Mouse (Mus musculus) CD4-positive, CD25-positive, alpha-beta regulatory T cell, adult 2 months (primary cell): ENCODE results near the gene Sall2.

Source experiments
- DNase-seq: peaks from one replicate; pipeline ENCODE4 v3.0.0-alpha.2; 2012; ENCODE audit warnings: low read depth, low spot score

Sall2 gene

GRCm38 (mm10) chr14:52327910-52328812 lies at the start of gene Sall2:
TSS of gene Sall2 (minus strand) at chr14:52328762.
- DNase-seq = no peak

DNA sequence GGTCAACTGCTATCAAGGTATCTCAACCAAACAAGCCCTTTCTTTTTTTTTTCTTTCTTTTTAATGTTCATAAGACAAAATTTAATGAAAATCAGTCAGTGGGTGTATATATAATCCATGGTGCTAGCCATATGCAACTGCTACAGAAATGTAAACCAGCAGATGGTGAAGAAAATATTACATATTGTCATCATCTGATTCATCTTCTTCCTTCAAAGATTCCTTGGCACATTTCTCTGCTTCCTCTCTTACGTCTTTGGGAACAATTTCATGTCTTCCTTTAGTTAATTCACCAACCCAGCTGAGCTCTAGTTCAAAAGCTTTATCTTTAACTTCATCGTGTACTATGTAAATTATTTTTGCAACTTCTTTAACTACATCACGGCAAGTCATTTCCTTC lies 40.2 kb upstream of the Sall2 start:
- DNase-seq = no peak

DNA sequence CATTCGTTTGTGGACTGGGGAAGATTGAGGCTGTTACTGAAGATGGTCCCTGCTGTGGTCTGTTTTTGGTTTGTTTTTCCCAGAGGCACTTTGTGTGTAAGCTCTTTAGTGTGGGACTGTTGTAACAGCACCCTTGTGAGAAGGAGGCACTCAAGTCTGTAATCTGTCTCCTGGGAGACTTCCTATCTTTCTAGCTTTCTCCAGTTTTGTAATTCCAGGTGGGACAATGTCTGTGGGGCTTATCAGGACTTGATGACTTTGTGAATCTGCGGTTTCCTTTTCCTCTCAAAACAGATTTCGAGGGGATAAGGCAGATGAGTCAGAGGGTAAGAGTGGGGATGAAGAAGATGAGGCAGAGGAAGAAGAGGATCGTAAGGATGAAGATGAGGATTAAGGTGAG lies 27.7 kb upstream of the Sall2 start, which contains the start of gene Olfr1513:
TSS of gene Olfr1513 (minus strand) at position 101 of the 400 bp plus-strand sequence.
- DNase-seq = no peak

- no peak for DNase-seq
Observed at GRCm38 (mm10) chr14:52339512-52339852, 10.9 kb upstream of the Sall2 start.

DNA sequence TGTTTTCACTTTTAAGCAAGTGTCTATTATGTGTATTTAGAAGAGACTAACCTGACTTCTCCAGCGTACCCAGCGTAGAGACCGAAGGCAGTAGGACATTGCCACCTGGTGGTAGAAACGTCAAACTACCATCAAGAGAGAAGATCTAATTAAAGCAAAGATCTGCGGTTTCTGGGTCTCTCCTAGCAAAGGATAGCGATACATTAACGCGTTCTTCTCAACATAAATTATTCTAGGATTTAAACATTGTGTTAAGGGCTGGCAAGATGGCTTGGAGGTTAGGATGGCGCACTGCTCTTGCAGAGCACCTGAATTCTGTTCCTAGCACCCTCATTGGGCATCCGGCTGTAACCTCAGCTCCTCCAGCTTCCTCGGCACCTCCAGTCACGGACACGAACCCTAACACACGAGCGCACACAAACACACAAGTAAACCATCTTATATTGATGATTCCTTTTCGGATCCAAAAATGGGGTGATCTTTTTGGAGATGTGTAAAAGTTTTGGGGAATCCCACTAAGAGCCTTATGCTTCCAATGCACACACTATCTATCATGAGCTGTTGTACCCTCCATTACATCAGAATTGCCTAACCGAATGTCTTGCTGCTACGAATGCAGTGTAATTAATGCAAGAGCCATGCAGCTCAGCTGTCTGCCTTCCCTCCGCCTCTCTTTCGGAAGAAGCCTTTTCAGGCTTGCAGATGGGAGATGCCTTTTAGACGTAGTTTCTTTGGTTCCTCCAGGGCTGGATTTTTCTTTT lies 10.4 kb upstream of the Sall2 start:
- DNase-seq = peak; percentile 87

DNA sequence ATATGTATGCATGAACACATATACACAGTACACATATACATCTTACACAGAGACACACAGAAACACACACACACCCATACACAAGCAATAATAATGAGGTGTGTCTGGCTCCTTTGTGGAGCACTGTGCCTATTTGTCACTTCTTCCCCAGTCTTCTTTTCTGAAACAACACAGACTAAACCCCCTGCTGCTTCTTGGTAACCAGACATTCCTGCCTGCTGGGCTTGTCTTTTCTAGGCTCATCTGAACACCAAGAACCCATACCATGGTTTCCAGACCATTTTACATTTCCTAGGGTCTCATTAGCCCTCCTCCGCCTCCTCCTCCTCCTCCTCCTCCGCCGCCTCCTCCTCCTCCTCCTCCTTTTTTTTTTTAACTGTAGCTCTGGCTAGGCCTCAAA lies 3.6 kb upstream of the Sall2 start:
- no peak for DNase-seq

- DNase-seq = no peak
Observed at GRCm38 (mm10) chr14:52331069-52331750, 2.6 kb upstream of the Sall2 start.

DNA sequence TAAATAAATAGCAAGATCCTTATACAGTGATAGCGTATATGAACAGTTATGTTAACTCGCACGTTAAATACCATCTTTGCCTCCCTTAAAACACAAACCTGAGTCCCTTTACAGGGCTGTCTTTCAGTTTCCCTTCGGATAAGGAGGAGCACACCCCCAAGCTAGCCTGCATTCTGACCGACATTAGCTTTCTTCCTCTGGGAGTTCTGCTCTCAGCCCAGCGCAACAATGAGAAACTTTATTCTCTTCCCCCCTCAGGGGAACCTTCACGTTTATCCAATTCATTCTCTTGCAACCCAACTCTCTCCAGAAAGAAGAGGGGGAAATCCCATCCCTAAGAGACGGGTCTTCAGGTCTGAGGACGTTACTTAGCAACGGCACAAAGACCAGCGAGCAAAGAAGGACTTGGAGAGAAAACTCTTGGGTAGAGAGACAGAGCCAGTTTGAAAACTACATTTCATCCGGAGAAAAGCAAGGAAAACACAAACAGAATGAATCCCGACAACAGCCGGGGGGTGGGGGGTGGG lies 1.1 kb downstream of the Sall2 start:
- no peak for DNase-seq

GRCm38 (mm10) chr14:52325890-52326289 lies 2.7 kb downstream of the Sall2 start:
- no peak for DNase-seq

DNA sequence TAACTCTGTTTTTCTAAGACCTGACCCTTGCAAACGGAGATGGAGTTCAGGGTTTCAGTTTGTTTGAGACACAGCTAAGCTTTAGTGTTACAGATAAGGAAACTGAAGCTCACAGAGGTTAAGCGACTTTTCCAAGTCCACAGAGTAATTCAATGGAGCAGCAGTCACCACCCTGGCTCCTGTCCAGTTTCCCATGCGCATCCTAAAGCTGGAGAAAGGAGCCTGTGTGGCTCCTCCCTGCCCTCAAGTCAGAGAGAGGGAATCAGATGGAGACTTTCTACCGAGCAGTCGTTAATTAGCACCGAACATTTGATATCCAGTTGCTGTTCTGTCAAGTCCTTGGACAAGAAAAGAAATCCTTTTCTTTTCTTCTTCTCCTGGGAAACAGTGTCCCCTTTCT lies 9.2 kb downstream of the Sall2 start:
- no peak for DNase-seq

DNA sequence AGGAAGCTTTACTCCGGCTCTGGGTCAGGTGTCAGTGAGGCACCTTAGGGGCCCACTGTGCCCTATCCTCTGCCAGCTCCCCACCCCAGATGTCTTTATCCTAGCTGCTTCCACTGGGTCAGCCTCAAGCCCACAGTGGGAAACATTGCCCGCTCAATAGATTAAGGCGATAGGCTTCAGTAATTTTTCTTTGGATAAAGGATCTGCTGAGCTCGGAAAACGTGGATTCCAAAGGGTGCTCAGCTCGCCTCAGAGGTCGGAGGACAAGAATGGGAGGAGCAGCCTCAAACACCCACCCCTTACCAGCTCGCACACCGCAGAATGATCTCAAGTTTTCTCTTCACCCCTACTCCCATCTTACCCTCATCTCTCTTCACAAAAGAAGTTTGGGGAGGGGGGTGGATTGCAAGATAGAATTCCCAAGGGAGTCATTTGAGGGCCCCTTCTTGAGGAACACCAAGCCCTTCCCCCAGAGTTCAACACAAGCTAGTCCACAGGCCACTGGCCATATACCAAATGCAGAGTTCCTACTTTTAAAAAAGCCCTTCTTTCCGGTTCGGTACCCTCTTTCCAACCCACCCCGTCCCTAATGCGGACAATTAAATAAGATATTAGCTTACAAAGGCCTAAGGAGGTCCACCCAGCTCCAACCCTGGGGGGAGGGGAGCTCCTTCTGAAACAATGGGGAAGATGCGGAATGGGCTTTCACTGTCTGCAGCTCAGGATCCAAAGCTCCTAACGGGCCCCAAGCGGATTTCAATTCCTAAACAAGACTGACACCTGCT lies 11.9 kb downstream of the Sall2 start:
- DNase-seq = peak; percentile 27

- peak; percentile 75 for DNase-seq
Observed at GRCm38 (mm10) chr14:52315792-52316440, 12.6 kb downstream of the Sall2 start.

GRCm38 (mm10) chr14:52315283-52315780 lies 13.2 kb downstream of the Sall2 start:
- DNase-seq = no peak

- no peak for DNase-seq
Observed at GRCm38 (mm10) chr14:52314808-52315150, 13.8 kb downstream of the Sall2 start.

- DNase-seq = no peak
Observed at GRCm38 (mm10) chr14:52313931-52314807, 14.4 kb downstream of the Sall2 start.

GRCm38 (mm10) chr14:52310906-52311305 lies 17.7 kb downstream of the Sall2 start:
- no peak for DNase-seq

GRCm38 (mm10) chr14:52310343-52310742 lies 18.2 kb downstream of the Sall2 start:
- DNase-seq = peak; percentile 44

GRCm38 (mm10) chr14:52306100-52306499 lies 22.5 kb downstream of the Sall2 start:
- no peak for DNase-seq

DNA sequence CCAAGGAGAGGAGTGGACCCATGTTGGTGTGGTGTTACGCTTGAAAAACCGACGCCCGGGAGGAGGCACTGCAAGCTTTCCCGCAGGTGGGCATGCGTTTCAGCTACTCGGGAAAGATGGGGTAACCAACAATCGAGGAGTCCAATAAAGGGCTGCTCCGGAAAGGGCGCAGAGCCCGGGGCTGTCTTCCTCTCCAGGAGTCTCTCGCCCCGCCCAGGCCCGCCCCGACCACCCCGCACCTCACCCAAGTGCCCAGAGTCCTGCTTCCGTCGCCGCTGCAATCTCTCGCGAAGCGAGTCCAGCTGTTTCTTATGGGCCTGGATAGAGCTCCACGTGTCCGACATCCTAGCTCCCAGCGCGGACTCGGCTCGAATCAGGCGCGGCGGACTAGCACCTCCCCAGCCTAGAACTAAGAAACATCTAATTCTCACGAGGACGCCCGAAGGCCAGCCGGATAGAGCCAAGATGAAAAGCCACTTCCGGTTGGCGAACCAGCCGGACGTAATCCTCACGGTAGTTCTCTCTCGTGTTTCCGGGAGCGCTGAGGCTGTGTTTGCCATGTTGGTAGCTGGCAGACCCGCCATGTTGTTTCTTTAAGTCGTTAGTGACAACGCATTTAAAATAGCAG lies 23.8 kb downstream of the Sall2 start, which contains the start of gene Mettl3:
TSS of gene Mettl3 (minus strand) at position 485 of the 628 bp plus-strand sequence.
- peak; percentile 94 for DNase-seq
